Mouse (Mus musculus) mouse embryonic stem cell (cell line): ENCODE measurements at regions not wholly inside any gene's neighbourhood (a gene's known extent, or its start where the extent isn't known, plus 50 kb on each side); places are given as distances from the start of the nearest gene placed in this dataset.

Experiments
- in situ Hi-C, 2 experiments: fragments of 300-500 bp; cut with MboI; formaldehyde crosslinking; loops; 1 replicate in 1 of 2; 3 replicates in 1 of 2; pipeline ENCODE4 v1.14.3; 2019 to 2020; ENCODE audit warnings: low sequenced_read_pairs in 2 of 2, low pct_unique_long_range_greater_than_20kb in 1 of 2, mixed read lengths in 1 of 2; ENCODE audit not compliant: unreplicated experiment in 1 of 2

DNA sequence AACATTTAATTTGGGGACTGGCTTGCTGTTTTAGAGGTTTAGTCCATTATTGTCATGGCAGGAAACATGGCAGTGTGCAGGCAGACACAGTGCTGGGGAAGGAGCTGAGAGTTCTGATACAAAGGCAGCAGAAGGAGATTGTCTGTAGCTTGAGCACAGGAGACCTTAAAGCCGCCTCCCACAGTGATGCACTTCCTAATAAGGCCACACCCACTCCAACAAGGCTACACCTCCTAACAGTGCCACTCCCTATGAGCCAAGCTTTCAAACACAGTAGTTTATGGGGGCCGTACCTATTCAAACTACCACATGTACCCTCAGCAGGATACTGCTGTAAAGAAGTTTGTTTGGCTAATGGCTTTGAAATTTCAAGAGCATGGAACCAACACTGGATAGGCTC, 113.3 kb upstream of the Zfp217 start:
- in situ Hi-C loops: no loop called here

DNA sequence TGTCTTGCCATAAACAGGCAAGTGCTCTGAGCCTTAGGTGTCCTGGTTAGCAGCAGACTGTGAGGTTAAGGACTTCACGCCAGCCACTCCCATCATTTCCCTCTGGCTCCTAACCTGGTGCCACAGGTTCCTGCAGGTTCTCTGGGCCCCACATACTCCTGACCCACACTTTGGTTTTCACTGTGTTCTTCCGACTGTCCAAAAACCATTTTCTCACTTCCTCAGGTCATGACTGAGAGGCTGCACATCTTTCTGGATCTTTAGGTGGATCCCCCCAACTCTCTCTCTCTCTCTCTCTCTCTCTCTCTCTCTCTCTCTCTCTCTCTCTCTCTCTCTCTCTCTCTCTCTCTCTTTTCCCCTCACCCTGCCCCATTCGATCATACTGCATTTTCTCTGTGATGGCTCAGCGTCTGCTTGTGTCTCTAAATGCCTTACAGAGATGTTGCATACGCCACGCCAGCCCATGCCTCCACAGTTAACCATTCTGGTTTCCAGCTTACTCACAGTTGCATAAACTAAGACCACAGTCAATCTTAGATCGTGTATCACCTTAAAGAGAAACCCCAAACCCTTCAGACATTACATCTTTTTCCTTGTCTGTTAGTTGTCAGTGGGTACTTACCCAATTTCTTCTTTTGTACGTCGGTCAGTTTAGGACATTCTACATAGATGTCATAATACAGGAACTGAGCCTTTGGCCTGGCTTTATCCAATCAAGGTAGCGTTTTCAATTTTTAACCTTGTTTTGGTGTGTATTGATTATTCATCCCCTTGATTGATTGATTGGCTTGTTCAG, 112.0 kb upstream of the Zfp217 start:
- in situ Hi-C loops: no loop called here

DNA sequence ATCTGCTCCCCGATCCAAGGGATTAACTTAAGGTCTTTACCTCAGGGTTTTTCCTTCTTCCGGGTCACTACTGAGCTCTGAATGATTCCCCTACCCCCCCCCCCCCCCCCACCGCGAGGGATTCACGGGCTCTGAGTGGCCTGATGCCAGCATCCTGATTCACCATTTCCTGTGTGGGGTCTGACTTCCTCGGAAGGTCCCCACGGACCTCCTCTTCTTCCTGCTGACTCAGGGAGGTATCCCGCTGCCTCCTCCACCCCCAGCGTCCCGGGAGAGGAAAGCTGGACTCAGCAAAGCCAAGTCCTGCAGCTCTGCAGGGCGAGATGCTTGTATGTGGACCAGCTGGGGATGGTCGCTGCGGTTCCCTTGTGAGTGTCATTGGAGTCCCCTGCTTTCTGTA, 110.5 kb upstream of the Zfp217 start:
- in situ Hi-C loops: no loop called here

DNA sequence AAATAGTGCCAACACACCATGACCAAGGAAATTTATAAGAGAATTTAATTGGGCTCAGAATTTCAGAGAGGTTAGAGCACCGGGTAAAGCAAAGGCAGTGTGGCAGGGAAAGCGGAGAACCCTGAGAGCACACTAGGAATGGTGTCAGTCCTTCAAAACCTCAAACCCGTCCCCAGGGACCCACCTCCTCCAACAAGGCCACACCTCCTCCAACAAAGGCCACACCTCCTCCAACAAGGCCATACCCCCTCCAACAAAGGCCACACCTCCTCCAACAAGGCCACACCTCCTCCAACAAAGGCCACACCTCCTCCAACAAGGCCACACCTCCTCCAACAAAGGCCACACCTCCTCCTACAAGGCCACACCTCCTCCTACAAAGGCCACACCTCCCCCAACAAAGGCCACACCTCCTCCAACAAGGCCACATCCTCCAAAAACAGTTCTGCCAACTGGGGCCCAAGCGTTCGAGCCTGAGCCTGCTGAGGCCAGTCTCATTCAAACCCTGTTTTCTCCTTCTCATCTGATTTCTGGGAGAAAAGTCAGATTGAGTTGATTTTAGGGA, 109.8 kb upstream of the Zfp217 start:
- in situ Hi-C loops: no loop called here

DNA sequence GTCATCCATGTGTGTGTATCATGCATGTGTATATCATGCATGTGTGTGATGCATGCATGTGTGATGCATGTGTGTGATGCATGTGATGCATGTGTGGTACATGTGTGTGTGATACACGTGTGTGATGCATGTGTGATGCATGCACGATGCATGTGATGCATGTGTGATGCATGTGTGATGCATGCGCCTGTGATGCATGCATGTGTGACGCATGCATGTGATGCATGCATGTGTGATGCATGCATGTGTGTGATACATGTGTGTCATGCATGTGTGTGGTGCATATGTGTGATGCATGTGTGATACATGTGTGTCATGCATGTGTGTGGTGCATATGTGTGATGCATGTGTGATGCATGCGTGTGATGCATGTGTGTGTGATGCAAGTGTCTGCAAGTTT, 108.1 kb upstream of the Zfp217 start:
- in situ Hi-C loops: no loop called here

DNA sequence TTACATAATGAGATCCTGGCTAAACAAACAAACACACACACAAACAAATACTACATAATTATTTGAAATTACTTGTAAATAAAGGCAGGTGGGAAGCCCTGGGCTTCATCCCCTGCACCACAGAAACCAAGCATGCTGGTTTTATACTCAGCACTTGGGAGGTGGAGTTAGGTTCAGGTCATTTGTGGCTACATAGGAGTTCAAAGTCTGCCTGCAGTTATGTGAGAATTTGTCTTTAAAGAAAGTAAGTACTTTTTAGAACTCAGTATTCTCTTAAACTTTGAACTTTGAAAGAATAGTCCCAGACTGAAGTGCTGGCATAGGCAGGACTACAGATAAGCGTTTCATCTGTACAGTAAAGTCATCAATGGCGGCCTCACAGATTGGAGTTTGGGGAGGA, 107.6 kb upstream of the Zfp217 start:
- in situ Hi-C loops: no loop called here

DNA sequence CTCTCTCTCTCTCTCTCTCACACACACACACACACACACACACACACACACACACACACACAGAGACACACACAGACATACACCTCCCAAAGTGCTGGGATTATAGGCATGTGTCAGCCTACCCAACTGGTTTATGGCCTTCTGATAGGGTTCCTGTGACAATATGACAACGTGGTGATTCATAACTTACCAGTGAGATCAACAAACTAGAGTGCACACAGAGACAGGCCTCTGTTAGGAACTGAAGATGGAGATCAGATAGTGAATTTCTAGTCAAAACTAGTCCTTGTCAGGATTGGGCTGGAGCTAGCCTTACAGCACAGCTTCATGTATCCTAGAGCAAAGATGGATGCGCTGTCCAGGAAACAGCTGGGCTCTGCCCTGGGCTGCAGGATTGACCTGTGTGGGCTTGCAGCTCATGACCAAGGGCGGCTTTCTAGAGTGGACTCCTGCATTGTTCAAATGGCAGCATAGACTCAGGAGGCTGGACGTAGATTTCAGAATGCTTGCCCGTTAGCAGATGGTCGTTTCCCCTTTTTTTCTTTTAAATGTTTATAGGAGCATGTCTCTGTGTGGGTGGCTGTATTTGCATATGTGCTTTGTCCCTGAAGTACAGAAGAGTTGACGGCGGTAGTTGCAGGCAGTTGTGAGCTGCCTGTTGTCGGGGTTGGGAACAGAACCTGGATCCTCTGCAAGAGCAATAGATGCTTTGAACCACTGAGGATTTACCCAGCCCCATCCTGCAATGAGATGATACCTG, 106.0 kb upstream of the Zfp217 start:
- in situ Hi-C loops: no loop called here

DNA sequence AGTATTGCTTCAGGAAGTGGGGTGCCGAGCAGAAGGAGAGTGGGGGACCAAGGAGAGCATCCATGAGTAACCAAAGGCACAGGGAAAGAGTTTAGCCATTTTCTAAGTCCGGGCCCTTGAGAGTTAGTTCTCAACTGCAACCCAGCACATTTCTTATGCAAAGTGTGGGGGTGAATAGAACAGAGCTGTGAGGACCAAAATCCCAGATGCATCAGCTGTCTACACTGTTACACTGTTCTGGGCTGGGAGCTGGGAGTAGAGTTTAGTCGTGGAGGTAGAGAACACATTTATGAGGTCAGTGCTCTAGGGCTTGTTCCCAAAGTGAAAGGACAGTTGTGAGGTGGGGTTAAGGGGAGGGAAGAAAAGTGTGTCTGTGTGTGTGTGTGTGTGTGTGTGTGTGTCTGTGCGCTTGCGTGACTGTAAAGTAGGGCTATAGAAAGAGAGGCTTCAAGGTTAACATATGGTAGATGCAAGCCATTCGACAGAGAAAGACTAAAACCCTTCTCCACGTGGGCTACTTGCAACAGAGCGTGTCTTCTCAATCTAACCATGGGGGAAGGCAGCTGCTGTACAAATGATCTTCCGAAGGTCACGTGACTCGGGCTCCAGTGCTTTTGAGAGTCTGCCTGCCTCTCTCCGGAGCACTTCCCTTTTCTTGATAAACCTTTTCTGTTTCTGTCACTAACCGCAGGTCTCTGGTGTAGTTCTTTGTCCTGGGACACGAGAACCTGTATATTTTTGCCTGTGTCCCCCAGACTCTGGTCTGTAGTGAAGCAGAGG, 104.5 kb upstream of the Zfp217 start:
- in situ Hi-C loops: no loop called here

DNA sequence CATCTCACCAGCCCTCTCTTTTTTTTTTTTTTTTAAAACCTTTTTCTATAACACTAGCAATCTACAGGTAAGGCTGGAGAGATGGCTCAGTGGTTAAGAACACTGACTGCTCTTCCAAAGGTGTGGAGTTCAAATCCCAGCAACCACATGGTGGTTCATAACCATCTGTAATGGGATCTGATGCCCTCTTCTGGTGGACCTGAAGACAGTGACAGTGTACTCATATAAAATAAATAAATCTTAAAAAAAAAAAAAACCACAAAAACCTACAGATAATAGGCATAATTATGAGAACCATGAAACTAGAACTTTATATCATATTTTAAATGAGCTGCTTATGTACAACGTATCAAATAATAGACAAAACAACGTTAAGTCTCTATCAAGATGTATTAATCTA, 102.8 kb upstream of the Zfp217 start:
- in situ Hi-C loops: no loop called here

DNA sequence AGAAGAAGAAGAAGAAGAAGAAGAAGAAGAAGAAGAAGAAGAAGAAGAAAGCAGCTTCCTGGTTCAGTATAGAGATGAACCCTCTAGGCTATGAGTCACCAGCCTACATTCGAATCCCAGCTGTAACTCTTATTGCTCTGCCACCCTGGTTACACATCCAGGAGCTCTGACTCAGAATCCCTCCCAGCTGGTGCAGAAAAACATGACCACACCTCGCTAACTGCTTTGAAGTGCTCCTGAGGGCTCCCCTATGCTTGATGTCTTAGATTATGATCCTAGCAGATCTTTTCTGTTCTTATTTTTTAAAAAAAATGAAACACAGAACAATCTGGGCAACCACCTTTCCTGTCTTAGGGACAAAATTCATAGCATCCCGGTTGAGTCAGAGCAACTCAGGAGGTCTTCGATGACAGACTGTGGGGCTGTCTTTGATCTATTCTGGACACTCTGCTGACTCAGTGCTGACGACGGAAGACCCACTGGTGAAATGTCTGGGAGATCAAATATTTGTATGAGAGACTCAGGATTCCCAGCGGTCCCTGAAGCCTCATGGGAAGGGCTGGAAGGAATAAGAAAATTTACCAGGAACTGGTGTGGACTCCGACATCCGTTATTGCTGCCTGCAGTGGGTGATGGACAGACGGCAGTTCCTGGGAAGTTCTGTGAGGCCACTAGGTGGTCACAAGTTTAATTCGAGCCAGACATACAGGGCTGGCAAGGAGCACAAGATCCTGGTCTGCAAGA, 100.0 kb upstream of the Zfp217 start:
- in situ Hi-C loops: no loop called here

DNA sequence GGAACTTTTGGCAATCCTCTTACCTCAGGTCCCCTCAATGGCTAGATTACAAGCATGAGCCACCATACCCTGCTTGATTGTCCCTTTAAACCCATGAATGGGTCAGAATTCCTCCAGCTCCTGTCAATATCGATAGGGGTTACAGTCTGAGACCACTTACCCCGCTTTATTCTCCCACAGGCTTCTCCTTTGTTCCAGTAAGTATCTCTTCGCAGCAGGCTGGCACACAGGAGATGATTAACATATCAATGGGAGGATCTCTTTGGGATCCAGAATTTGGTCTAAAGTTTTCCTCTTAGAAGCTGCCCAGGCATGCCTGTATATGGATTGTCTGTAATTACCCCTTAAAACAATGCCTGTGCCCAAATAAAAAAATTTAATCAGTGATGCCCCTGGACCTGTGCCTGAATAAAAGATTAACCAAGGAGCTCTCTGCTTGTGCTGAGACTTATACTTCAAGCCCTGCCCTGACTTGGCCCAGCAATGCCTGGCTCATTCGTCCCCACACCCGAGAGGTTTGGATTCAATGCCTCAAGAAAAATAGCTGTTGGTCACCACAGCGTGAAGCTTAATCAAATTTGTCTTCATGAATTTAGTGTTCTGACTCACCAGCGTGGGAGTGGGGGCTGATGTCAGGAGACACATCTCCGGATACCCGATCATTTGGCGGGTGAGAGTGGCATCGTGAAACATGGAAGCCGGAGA, 97.9 kb upstream of the Zfp217 start:
- in situ Hi-C loops: no loop called here

DNA sequence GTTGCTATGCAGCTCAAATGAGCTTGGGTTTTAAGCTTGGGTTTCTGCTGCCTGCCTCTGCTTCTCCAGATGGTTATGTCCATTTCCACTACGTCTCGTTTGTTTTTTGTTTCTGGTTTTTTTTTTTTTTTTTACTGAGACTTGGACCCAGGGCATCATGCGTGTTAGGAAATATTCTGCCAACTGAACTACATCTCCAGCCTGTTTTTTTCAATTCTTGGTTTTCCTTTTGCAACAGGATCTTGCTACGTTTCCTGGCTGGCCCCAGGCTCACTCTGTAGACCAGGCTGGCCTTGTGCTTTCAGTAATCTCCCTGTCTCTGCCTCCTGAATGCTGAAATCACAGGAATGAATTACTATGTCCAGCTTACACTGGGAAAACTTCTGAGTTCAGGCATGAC, 96.2 kb upstream of the Zfp217 start:
- in situ Hi-C loops: no loop called here

DNA sequence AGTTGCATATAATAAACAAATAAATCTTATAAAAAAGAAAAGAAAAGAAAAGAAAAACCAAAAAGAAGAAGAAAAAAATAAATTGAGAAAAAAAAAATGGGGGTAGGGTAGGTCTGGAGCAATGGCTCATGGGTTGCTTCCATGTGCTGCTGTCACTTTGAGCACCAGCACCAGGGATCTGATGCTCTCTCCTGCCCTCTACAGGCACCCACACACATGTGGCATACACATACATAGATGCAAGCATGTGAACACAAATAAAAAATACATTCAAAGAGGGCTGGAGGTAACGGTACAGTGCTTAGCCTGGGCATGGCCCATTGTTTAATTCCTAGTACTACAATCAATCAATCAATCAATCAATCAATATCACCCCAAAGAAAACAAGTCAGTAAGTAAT, 90.1 kb upstream of the Zfp217 start:
- in situ Hi-C loops: no loop called here

DNA sequence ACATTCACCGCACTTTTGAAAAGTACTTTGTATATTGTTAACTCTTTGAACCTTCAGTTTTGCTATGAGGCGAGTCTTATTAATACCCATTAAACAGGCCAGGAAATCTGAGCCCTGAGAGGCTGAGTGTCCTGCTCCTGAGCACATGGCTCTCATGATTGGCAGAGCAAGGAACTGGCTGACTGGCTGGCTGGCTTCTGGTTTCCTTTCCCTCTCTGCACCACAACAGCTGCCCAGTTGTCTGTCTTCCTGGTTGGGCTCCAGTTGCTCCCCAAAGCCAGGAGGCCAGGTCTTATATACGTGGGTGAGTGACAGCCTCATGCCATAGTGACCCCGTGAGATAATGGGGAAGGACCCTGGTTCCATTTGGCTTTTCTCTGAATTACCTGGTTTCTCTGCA, 85.5 kb upstream of the Zfp217 start:
- in situ Hi-C loops: no loop called here

DNA sequence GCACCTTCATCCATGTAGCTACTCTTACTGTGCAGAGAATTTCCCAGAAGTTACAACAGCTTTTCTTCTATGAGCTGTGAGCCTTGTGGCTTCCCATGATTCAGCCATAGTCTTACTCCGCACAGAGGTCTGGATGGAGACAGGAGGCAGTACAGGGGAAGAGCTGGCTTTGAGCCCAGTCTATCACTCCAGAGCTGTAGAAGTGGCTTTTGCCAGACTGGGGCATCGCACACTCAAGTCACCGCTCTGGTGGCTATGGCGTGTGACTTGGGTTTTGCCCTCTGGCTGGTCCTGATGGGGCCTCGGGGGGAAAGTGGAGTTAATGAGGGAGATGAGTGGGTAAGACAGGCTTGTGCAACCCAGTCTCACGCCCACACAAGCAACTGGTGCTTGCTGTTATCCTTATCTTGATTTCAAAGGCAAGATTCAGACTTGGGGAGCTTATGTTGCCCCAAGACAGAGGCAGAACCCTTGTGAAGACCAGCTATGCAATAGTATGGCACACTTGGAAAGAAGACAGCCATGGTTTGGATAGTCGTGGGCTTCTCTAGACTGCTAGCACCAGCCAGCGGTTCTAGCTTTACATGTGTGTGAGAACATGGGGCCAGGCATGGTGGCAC, 81.7 kb upstream of the Zfp217 start:
- in situ Hi-C loops: no loop called here

DNA sequence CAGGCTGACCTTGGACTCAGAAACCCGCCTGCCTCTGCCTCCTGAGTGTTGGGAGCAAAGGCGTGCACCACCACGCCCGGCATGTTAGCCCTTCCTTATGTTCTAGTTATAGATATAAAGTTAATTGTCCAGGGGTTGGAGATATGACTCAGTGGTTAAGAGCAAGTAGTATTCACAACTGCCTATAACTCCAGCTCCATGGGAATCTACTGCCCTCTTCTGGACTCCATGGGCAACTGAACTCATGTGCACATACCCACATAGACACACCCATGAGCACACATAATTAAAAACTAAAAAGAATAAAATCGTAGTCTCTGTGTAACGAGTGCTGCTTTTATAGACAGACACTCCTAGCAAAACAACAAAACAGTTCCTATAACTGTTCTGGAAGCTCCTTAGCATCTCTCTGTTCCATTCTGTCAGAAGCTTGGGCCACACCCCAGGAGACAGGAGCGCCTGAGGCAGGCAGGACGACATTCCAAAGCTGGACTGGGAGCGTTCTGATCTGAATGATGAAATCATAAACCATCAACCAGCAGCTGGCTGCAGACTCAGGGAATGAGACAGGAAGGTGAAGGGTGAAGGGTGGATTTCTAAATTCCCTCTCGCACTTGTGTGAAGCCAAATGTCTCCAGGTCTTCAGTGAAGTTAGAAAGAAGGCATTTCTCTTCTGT, 80.6 kb upstream of the Zfp217 start:
- in situ Hi-C loops: no loop called here

DNA sequence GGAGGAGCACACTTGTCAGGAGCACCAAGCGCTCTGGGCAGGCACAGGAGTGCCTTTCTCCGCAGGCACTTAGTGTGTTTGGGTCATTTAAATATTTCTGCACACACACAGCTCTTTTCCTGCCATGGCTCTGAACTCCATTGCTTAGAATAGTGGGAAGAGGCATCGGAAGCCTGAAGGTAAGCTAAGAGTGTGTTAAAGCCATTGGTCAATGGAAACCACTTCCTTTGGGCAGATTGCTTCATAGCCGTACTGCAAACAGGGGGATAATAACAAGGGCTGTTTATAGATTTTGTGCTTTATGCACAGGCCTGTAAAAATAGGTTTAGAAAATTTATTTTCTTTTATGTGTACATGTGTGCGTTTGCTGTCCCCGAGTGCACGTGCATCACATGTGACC, 76.0 kb upstream of the Zfp217 start:
- in situ Hi-C loops: no loop called here
